Mouse (Mus musculus): ENCODE data around the gene Trim2. TPM values are rescaled to one million over a fixed set of nuclear protein-coding genes. Genes with fewer than 3 reads are reported as not detected.

Trim2 gene
- polyA plus RNA-seq, 1 experiment from 2014 or later: 194 TPM

DNA sequence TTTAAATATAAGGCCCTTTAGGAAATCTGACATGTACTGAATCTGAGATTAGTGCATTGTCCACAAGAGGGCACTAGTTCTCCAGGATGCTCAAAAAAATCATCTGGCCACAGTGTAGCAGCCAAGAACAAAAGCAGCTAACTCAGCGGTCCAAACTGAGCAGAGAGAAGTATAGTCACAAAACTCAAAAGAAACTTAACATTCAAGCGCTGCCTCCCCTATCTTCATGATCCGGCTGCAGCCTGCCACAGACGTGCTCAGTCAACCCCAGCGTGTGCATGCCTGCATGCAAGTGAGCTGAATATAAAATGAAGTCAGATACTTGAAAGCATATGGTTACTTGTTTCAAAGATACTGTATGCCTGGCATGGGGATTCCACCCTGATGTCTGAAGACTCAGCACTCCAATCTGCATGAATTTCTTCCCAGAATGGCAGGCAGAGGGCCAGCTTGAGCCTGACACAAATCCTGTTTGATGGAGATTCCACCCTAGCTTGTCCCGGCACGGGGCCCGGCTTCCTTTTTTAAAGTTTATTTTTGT is 8.0 kb upstream of the Trim2 start:
- Histone ChIP-seq H3K27ac (replicated peaks) (peak overlapping the region; percentile 38), H3K4me2 (replicated peaks) (peak overlapping the region; percentile 32), H3K36me3 (no peaks in the 10 kb centered on the region), H3K9ac (replicated peaks) (no peak overlapping the region), H3K4me1 (peaks cover 17% of the 10 kb centered on the region), H3K9me3 (no peaks in the 10 kb centered on the region), H3K27me3 (no peaks in the 10 kb centered on the region), H3K4me3 (no peak overlapping the region)
- 20% methylated on average over 8 of the region's 8 CpGs for WGBS
- ATAC-seq (replicated peaks): peak; percentile 83

DNA sequence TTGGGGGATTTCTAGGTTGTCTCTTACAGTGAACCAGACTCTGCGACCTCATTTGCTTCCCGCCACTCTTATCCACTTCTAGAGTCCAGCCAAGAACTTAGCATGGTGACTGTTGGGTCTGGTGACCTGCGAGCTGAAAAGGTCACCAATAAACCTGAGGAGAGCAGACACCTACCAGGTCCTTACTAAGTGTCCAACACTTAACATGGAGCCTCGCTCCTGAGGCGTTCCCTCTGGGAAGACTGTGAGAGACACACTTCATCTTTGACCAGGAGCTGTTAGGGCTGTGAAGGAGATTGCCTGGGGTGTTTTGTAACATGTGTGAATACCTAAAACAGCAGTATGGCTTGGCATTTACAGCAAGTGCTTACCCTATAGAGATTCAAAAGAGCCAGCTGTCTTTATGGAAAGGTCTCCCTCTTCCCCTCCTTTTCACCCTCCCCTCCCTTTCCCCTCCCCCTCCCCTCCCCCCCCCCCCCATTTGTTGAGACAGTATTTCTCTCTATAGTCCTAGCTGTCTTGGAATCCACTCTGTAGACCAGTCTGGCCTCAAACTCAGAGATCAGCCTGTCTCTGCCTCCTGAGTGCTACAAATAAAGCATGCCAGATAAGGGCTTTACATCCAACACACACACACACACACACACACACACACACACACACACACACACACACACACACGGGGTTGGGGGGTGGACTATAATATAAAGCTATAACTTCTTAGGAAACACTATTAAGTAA is 7.3 kb upstream of the Trim2 start:
- 84% methylated on average over 6 of the region's 6 CpGs for WGBS
- Histone ChIP-seq H3K4me1 (peaks cover 17% of the 10 kb centered on the region), H3K27ac (replicated peaks) (no peak overlapping the region), H3K36me3 (no peaks in the 10 kb centered on the region), H3K9ac (replicated peaks) (no peak overlapping the region), H3K27me3 (no peaks in the 10 kb centered on the region), H3K4me3 (no peak overlapping the region), H3K9me3 (no peaks in the 10 kb centered on the region), H3K4me2 (replicated peaks) (no peak overlapping the region)
- ATAC-seq (replicated peaks): peak; percentile 20; the same call in 1 of the 2 replicates

DNA sequence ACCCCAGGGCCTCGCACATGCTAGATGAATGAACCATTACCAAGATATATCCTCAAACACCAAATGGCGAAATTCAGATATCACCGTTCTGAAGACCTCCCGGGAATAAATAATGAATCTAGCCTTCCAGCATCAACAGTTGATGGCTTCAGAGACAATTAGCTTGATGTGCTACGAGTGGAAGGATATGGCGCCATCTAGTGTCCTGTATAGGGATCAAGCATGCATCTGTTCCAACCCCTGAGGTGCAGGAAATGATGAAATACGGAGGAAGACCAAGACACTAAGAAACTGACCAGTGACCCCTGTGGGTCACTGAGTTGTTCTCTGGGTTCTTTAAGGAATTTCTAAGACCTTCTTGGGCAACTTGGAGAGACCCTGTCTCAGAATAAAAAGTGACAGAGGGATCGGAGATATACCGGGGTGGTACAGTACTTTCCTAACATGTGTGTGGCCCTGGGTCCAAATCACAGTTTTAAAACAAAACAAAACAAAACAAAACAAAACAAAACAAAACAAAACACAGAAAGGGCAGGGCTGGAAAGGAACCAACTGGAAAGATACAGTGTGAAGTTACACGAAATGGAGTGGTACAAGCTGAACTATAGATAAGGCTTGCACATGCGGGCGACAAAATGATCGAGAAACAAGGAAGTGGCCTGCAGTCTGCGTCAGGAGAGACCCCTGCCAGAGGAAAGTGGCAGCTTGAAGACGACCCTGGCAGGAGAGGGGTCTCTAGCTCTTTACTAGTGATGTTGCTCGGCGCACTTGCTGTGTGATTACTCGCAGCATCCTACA is 6.5 kb upstream of the Trim2 start:
- H3K4me1 ChIP-seq: peaks cover 17% of the 10 kb centered on the region
- H3K27me3 ChIP-seq: no peaks in the 10 kb centered on the region
- H3K9ac ChIP-seq (replicated peaks): no peak overlapping the region
- H3K4me3 ChIP-seq: no peak overlapping the region
- ATAC-seq (replicated peaks): peak; percentile 59
- WGBS: 54% methylated on average over 18 of the region's 18 CpGs
- no peaks in the 10 kb centered on the region for H3K36me3 ChIP-seq
- H3K4me2 ChIP-seq (replicated peaks): peak overlapping the region; percentile 27; the same call in 1 of the 2 replicates
- H3K9me3 ChIP-seq: no peaks in the 10 kb centered on the region
- no peak overlapping the region for H3K27ac ChIP-seq (replicated peaks)

DNA sequence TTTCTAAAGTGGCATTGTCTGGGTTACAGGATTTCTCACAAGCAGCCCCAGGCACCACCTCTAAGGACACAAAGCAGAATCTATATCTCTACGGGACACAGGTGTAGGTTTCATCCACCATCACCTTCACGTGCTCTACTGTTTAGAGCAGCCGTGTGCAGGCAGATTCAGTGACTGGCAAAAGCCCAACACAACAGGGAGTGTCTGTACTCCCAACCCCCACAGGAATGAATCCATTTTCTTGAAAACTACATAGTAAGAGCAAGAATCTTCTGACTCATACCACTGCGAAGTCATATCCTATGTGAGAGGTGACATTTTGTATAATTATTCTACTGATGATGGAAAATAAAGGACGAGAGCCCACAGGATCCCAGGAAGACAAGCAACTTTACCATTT is 5.6 kb upstream of the Trim2 start:
- Histone ChIP-seq H3K27me3 (no peaks in the 10 kb centered on the region), H3K4me2 (replicated peaks) (no peak overlapping the region), H3K4me3 (no peak overlapping the region), H3K27ac (replicated peaks) (no peak overlapping the region), H3K4me1 (peaks cover 23% of the 10 kb centered on the region), H3K36me3 (no peaks in the 10 kb centered on the region), H3K9me3 (no peaks in the 10 kb centered on the region), H3K9ac (replicated peaks) (no peak overlapping the region)
- ATAC-seq (replicated peaks): no peak
- WGBS: 78% methylated on average over 5 of the region's 5 CpGs

DNA sequence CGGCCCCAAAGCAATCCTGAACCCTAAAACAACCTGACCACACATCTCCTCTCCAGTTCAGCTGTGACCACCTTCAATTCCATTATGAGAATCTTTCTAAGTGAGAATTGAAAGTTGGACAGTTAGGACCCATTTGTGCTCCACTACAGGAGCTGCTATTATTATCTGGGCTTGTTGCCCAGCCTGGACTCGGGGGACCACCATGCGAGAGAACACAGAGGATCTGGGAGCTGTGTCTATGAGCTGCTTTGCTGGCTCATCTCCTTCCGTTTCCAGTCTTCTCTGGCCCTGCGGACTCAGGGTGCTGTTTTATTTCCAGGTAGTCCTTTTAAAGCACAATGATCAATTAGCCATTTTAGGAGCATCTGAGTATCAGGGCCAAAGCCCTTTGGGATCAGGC is 839 bp upstream of the Trim2 start:
- ATAC-seq (replicated peaks): no peak
- no peaks in the 10 kb centered on the region for H3K9me3 ChIP-seq

DNA sequence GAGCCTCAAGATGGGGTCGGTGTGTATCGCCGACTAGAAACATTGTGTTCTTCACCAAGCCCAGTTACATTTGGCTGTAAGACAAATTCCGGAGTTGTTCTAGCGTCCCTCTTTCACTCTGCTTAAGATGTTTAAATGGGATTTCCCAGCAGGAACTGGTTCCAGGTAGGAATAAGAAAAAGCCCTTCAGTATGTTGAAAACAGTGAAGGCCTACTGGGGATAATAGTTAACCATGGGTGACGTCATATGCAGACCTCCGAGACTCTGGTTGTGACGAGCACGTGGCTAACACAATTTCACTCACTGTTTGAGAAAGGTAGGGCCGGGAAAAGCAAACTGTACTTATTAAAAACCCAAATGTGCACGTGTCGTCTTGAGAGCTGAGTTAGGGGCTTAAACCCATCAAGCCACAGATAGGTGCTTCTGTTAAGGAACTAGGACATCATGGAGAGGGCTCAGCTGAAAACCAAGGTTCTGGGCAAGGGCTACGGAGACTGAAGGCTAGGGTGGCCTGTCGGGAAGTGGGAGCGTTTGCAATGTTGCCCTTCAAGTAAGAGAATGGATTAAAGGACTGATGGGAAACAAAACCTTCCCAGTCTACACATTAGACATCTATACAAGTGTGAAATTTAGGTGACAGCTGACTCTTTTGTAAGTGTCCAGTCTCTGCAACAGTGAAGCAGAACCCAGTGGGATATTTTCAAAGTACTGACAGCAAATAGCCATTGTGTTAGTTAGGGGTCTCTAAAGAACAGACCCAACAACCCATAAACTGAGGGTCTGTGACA is 761 bp downstream of the Trim2 start:
- 15% methylated on average over 15 of the region's 15 CpGs for WGBS
- peaks cover 53% of the 10 kb centered on the region for H3K4me1 ChIP-seq
- peak overlapping the region; percentile 70 for H3K4me2 ChIP-seq (replicated peaks)
- H3K9me3 ChIP-seq: no peaks in the 10 kb centered on the region
- no peak overlapping the region for H3K9ac ChIP-seq (replicated peaks)
- peak overlapping the region; percentile 97 for H3K27ac ChIP-seq (replicated peaks)
- no peaks in the 10 kb centered on the region for H3K27me3 ChIP-seq
- H3K36me3 ChIP-seq: no peaks in the 10 kb centered on the region
- no peak; the same call in 1 of the 2 replicates for ATAC-seq (replicated peaks)
- H3K4me3 ChIP-seq: peak overlapping the region; percentile 49

More for the DNA sequence above, 839 bp upstream of the Trim2 start:
- Histone ChIP-seq H3K9ac (replicated peaks) (no peak overlapping the region), H3K4me3 (no peak overlapping the region), H3K4me2 (replicated peaks) (no peak overlapping the region), H3K27ac (replicated peaks) (no peak overlapping the region), H3K4me1 (peaks cover 39% of the 10 kb centered on the region), H3K36me3 (no peaks in the 10 kb centered on the region), H3K27me3 (no peaks in the 10 kb centered on the region)
- WGBS: 65% methylated on average over 5 of the region's 5 CpGs

DNA sequence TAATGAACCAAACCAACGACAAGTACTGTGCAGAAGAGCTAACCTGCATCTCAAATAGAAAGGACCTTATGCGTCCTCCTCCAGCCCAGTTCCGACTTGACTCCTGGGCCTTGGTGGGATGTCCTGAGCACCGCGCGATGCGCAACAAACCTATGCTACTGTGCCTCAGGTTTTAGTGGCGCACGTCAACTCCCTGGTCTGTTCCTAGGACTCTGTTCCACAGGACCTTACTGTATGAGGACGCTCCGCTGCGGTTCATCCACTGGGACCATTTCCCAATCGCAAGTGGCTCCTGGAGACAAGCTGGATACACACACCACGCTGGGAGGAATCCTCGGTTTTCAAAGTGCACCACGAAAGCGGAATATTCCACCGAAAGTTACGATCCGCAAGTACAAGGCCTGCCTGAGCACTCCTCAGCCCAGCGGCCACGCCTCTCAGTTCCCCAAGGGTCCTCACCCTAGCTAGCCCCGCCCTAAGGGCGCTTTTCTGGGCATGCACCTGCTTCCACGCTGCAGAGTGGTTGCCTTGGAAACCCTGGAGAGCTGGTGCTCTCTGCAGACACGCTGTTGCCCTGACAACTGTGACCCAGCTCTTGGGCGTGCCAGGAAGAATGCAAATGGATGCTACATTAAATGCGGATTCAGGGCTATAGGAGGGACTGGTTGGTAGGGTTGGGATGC is 1.5 kb downstream of the Trim2 start:
- peak overlapping the region; percentile 63 for H3K9ac ChIP-seq (replicated peaks)
- 0% methylated on average over 28 of the region's 28 CpGs for WGBS
- H3K36me3 ChIP-seq: no peaks in the 10 kb centered on the region
- peak overlapping the region; percentile 49 for H3K4me3 ChIP-seq
- H3K27ac ChIP-seq (replicated peaks): peak overlapping the region; percentile 97
- H3K4me1 ChIP-seq: peaks cover 57% of the 10 kb centered on the region
- peak overlapping the region; percentile 70 for H3K4me2 ChIP-seq (replicated peaks)
- no peaks in the 10 kb centered on the region for H3K27me3 ChIP-seq
- ATAC-seq (replicated peaks): peak; percentile 94
- no peaks in the 10 kb centered on the region for H3K9me3 ChIP-seq

DNA sequence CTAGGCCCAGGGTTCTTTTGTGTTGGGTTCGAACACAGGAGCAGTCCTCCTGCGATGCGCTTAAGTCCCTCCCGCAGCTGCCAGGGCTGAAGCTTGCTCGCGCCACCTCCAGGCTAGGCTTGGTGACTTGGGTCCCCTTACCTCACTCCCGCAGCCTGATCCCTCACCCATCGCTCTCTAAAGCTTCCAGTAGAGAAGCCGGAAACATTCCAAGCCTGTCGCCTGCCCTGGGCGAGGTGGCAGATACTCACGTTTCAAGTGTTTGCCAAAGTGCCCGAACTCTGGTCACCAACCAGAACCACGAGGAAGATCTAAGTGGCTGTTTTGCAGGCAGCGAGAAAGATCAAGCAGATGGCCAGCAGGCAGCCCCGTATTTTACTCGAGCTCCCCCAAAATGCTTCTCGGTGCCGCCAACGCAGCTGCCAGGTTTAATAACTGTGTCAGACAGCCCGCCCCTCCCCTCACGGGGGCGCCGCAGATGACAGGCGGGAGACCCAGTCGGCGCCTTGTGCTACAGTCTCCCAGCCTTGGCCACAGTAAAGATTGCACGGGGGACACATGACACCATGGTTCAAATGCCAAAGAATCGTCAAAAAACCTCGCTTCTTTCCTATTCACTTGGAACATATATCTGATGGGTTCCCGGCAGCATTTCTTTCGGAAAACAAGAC is 2.2 kb downstream of the Trim2 start:
- peak overlapping the region; percentile 63 for H3K9ac ChIP-seq (replicated peaks)
- H3K36me3 ChIP-seq: no peaks in the 10 kb centered on the region
- H3K4me2 ChIP-seq (replicated peaks): peak overlapping the region; percentile 70
- no peaks in the 10 kb centered on the region for H3K27me3 ChIP-seq
- ATAC-seq (replicated peaks): peak; percentile 70
- H3K4me1 ChIP-seq: peaks cover 57% of the 10 kb centered on the region
- H3K27ac ChIP-seq (replicated peaks): peak overlapping the region; percentile 97
- no peaks in the 10 kb centered on the region for H3K9me3 ChIP-seq
- WGBS: under 1% methylated on average over 32 of the region's 32 CpGs
- H3K4me3 ChIP-seq: peak overlapping the region; percentile 49

DNA sequence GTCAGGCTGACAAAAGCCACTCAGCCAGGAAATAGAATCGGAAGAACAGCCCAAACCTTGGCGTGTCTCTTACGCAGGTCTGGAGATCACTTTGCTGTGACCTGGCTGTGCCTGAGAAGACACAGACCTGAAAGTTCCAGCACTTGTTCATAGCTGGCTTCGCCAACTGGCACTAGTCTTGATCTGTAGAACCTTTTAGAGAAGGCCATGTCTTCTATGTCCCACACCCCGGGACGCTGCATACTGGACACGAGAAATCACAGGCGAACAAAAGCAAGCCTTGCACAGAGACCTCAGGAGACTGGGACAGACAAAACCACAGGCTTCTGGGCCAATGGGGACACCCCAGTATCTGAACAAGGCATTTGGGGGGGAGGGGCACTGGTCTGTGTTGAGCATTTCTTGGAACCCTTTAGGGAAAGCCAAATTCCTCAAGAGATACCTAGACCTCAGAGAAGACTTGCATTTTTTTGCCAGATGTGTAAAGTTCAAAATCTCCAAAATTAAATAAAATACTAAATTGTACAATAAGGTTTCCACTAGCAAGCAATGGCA is 3.2 kb downstream of the Trim2 start:
- Histone ChIP-seq H3K9me3 (no peaks in the 10 kb centered on the region), H3K36me3 (0 out of 2 replicates have a peak, but pooled peaks cover 2% of the 10 kb centered on the region), H3K27ac (replicated peaks) (peak overlapping the region; percentile 97), H3K4me3 (peak overlapping the region; percentile 49), H3K4me2 (replicated peaks) (peak overlapping the region; percentile 70), H3K4me1 (peaks cover 58% of the 10 kb centered on the region), H3K9ac (replicated peaks) (peak overlapping the region; percentile 63), H3K27me3 (no peaks in the 10 kb centered on the region)
- ATAC-seq (replicated peaks): no peak
- WGBS: 56% methylated on average over 8 of the region's 8 CpGs

DNA sequence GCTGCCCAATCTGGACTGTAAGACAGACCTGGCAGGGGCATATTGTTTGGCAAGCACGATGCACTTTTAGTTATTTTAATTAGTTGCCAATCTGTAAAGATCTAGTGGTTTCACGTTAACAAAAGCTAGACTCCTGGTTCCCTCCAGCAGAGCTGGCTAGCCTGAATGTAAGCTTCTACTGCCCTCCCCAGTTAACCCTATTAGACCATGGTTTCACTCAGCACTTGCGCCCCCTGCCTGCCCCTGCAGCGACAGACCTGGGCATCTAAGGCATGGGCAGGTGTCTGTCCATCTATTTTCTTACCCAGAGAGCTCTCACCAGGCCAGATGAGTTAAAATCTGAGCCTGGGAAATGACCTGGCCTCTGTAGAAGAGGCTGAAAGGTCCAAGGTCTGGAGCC is 4.4 kb downstream of the Trim2 start:
- Histone ChIP-seq H3K4me2 (replicated peaks) (peak overlapping the region; percentile 70), H3K9ac (replicated peaks) (peak overlapping the region; percentile 63), H3K4me1 (peaks cover 59% of the 10 kb centered on the region), H3K36me3 (0 out of 2 replicates have a peak, but pooled peaks cover 2% of the 10 kb centered on the region), H3K27ac (replicated peaks) (peak overlapping the region; percentile 97), H3K9me3 (no peaks in the 10 kb centered on the region), H3K4me3 (peak overlapping the region; percentile 49), H3K27me3 (no peaks in the 10 kb centered on the region)
- peak; percentile 21; the same call in 1 of the 2 replicates for ATAC-seq (replicated peaks)
- WGBS: 9% methylated on average over 4 of the region's 4 CpGs
